Mouse (Mus musculus) MEL (cell line): ENCODE measurements around the gene Iqcc. TPM values are rescaled to one million over a fixed set of nuclear protein-coding genes. Genes with fewer than 3 reads are reported as not detected.

Experiments used
- DNase-seq: peaks from one replicate; pipeline ENCODE4 v3.0.0; 2011; ENCODE audit warnings: low read depth, low spot score
- H3K27ac ChIP-seq: 2 replicates; pipeline ENCODE4 v1.5.1; 2012; ENCODE audit warnings: low read depth, mild to moderate bottlenecking, control low read depth, low read length, moderate library complexity; ENCODE audit not compliant: control insufficient read depth
- H3K27me3 ChIP-seq, 2 experiments: fragments of 150-350 bp in 1 of 2; sonication (generic) in 1 of 2; 2 replicates each; pipeline ENCODE4 v1.6.1; 2012; ENCODE audit warnings: low read length in 2 of 2, mild to moderate bottlenecking in 2 of 2, improper control_type of control experiment in 1 of 2, moderate library complexity in 1 of 2; ENCODE audit not compliant: insufficient read depth in 2 of 2, control insufficient read depth in 1 of 2
- H3K36me3 ChIP-seq, 2 experiments: 2 replicates each; pipeline ENCODE4 v1.6.1; 2012 to 2014; ENCODE audit warnings: low read length in 2 of 2, improper control_type of control experiment in 1 of 2, inconsistent platforms in 1 of 2, mild to moderate bottlenecking in 1 of 2; ENCODE audit not compliant: insufficient read depth in 2 of 2, control insufficient read depth in 1 of 2
- H3K4me1 ChIP-seq, 2 experiments: fragments of 150-350 bp in 1 of 2; sonication (generic) in 1 of 2; 2 replicates each; pipeline ENCODE4 v1.6.1; 2012; ENCODE audit warnings: low read length in 2 of 2, improper control_type of control experiment in 1 of 2, mild to moderate bottlenecking in 1 of 2; ENCODE audit not compliant: insufficient read depth in 2 of 2, control insufficient read depth in 1 of 2
- H3K4me3 ChIP-seq, 2 experiments: fragments of 150-350 bp in 1 of 2; sonication (generic) in 1 of 2; 2 replicates each; pipeline ENCODE4 v1.5.1; 2012; ENCODE audit warnings: low read depth in 2 of 2, low read length in 2 of 2, mild to moderate bottlenecking in 2 of 2, moderate library complexity in 2 of 2, control low read depth in 1 of 2, improper control_type of control experiment in 1 of 2; ENCODE audit not compliant: control insufficient read depth in 1 of 2, insufficient read depth in 1 of 2
- H3K79me2 ChIP-seq: 2 replicates; pipeline ENCODE4 v1.6.1; 2012; ENCODE audit warnings: mild to moderate bottlenecking, low read length, moderate library complexity; ENCODE audit not compliant: control insufficient read depth, poor library complexity, insufficient read depth
- H3K9ac ChIP-seq: 2 replicates; pipeline ENCODE4 v1.6.1; 2012; ENCODE audit warnings: low read depth, mild to moderate bottlenecking, control low read depth, low read length, moderate library complexity; ENCODE audit not compliant: control insufficient read depth, poor library complexity, severe bottlenecking
- H3K9me3 ChIP-seq: fragments of 150-350 bp; sonication (generic); replicated peaks from 2 replicates; pipeline ENCODE4 v1.6.1; 2012; ENCODE audit warnings: mild to moderate bottlenecking, low read length, improper control_type of control experiment, moderate library complexity; ENCODE audit not compliant: insufficient read depth
- BHLHE40 ChIP-seq: IDR thresholded peaks from 2 replicates; pipeline ENCODE4 v1.6.1; 2012; ENCODE audit warnings: low read depth, mild to moderate bottlenecking, inconsistent platforms, low read length, improper control_type of control experiment, borderline replicate concordance
- CHD2 ChIP-seq: IDR thresholded peaks from 2 replicates; pipeline ENCODE4 v1.6.1; 2011; ENCODE audit warnings: low read length, improper control_type of control experiment
- EP300 ChIP-seq, 2 experiments: IDR thresholded peaks; 2 replicates each; pipeline ENCODE4 v1.6.1; 2011; ENCODE audit warnings: improper control_type of control experiment in 2 of 2, low read length in 2 of 2, low read depth in 1 of 2, mild to moderate bottlenecking in 1 of 2
- ETS1 ChIP-seq: IDR thresholded peaks from 2 replicates; pipeline ENCODE4 v1.6.1; 2012; ENCODE audit warnings: low read depth, mild to moderate bottlenecking, inconsistent platforms, low read length, improper control_type of control experiment, moderate library complexity
- GABPA ChIP-seq: IDR thresholded peaks from 2 replicates; pipeline ENCODE4 v1.6.1; 2012; ENCODE audit warnings: low read depth, mild to moderate bottlenecking, inconsistent platforms, low read length, improper control_type of control experiment, moderate library complexity
- GATA1 ChIP-seq: IDR thresholded peaks from 2 replicates; pipeline ENCODE4 v1.6.1; 2011; ENCODE audit warnings: low read depth, low read length, improper control_type of control experiment
- JUND ChIP-seq: IDR thresholded peaks from 2 replicates; pipeline ENCODE4 v1.6.1; 2011; ENCODE audit warnings: low read depth, mild to moderate bottlenecking, improper control_type of control experiment, low read length
- MAX ChIP-seq: IDR thresholded peaks from 2 replicates; pipeline ENCODE4 v1.6.1; 2011; ENCODE audit warnings: low read length, improper control_type of control experiment
- MAZ ChIP-seq: IDR thresholded peaks from 2 replicates; pipeline ENCODE4 v1.6.1; 2012; ENCODE audit warnings: low read depth, mild to moderate bottlenecking, inconsistent platforms, low read length, improper control_type of control experiment
- MEF2A ChIP-seq: IDR thresholded peaks from 2 replicates; pipeline ENCODE4 v1.6.1; 2014; ENCODE audit warnings: low read depth, mild to moderate bottlenecking, inconsistent platforms, low read length, improper control_type of control experiment; ENCODE audit not compliant: poor library complexity, insufficient replicate concordance, severe bottlenecking; ENCODE audit errors: extremely low read depth
- MXI1 ChIP-seq: IDR thresholded peaks from 2 replicates; pipeline ENCODE4 v1.6.1; 2011; ENCODE audit warnings: mild to moderate bottlenecking, low read depth, low read length, improper control_type of control experiment
- MYC ChIP-seq: IDR thresholded peaks from 2 replicates; pipeline ENCODE4 v1.6.1; 2011; ENCODE audit warnings: low read depth, mild to moderate bottlenecking, low read length, improper control_type of control experiment, moderate library complexity
- NELFE ChIP-seq: IDR thresholded peaks from 2 replicates; pipeline ENCODE4 v1.6.1; 2011; ENCODE audit warnings: low read depth, low read length, improper control_type of control experiment
- NRF1 ChIP-seq: IDR thresholded peaks from 2 replicates; pipeline ENCODE4 v1.6.1; 2014; ENCODE audit warnings: low read depth, mild to moderate bottlenecking, inconsistent platforms, low read length, improper control_type of control experiment, moderate library complexity; ENCODE audit not compliant: poor library complexity, insufficient read depth, severe bottlenecking
- POLR2A ChIP-seq, 2 experiments: IDR thresholded peaks; 2 replicates each; pipeline ENCODE4 v1.6.1; 2011 to 2012; ENCODE audit warnings: low read length in 2 of 2, mild to moderate bottlenecking in 2 of 2, control low read depth in 1 of 2, improper control_type of control experiment in 1 of 2, low read depth in 1 of 2, moderate library complexity in 1 of 2; ENCODE audit not compliant: control insufficient read depth in 1 of 2, insufficient read depth in 1 of 2, poor library complexity in 1 of 2
- POLR2AphosphoS5 ChIP-seq: IDR thresholded peaks from 2 replicates; pipeline ENCODE4 v1.6.1; 2012; ENCODE audit warnings: low read depth, borderline replicate concordance, mild to moderate bottlenecking, inconsistent platforms, low read length, moderate library complexity, mixed read lengths
- RAD21 ChIP-seq: IDR thresholded peaks from 2 replicates; pipeline ENCODE4 v1.6.1; 2011; ENCODE audit warnings: mild to moderate bottlenecking, low read depth, low read length, improper control_type of control experiment
- SIN3A ChIP-seq: IDR thresholded peaks from 2 replicates; pipeline ENCODE4 v1.6.1; 2012; ENCODE audit warnings: low read length, improper control_type of control experiment, inconsistent platforms
- SMC3 ChIP-seq: IDR thresholded peaks from 2 replicates; pipeline ENCODE4 v1.6.1; 2011; ENCODE audit warnings: low read depth, low read length, improper control_type of control experiment
- TAL1 ChIP-seq: IDR thresholded peaks from 2 replicates; pipeline ENCODE4 v1.6.1; 2012; ENCODE audit warnings: mild to moderate bottlenecking, inconsistent platforms, low read length, moderate library complexity, mixed read lengths
- TBP ChIP-seq: IDR thresholded peaks from 2 replicates; pipeline ENCODE4 v1.8.0; 2011; ENCODE audit warnings: low read depth, low read length, improper control_type of control experiment
- TCF12 ChIP-seq: IDR thresholded peaks from 2 replicates; pipeline ENCODE4 v1.6.1; 2014; ENCODE audit warnings: low read depth, mild to moderate bottlenecking, inconsistent platforms, low read length, improper control_type of control experiment, moderate library complexity
- UBTF ChIP-seq: IDR thresholded peaks from 2 replicates; pipeline ENCODE4 v1.6.1; 2012; ENCODE audit warnings: low read depth, mild to moderate bottlenecking, inconsistent platforms, low read length, improper control_type of control experiment, moderate library complexity, borderline replicate concordance; ENCODE audit not compliant: insufficient read depth
- USF1 ChIP-seq: IDR thresholded peaks from 2 replicates; pipeline ENCODE4 v1.6.1; 2014; ENCODE audit warnings: low read depth, mild to moderate bottlenecking, inconsistent platforms, low read length, improper control_type of control experiment, moderate library complexity
- USF2 ChIP-seq, 2 experiments: IDR thresholded peaks; 2 replicates each; pipeline ENCODE4 v1.6.1; 2011 to 2012; ENCODE audit warnings: improper control_type of control experiment in 2 of 2, low read length in 2 of 2, borderline replicate concordance in 1 of 2, inconsistent platforms in 1 of 2, low read depth in 1 of 2, mild to moderate bottlenecking in 1 of 2; ENCODE audit not compliant: insufficient read depth in 1 of 2
- ZC3H11A ChIP-seq: IDR thresholded peaks from 2 replicates; pipeline ENCODE4 v1.6.1; 2012; ENCODE audit warnings: low read depth, mild to moderate bottlenecking, inconsistent platforms, low read length, improper control_type of control experiment
- ZKSCAN1 ChIP-seq: IDR thresholded peaks from 2 replicates; pipeline ENCODE4 v1.6.1; 2012; ENCODE audit warnings: low read depth, mild to moderate bottlenecking, inconsistent platforms, low read length, improper control_type of control experiment, moderate library complexity
- ZMIZ1 ChIP-seq: IDR thresholded peaks from 2 replicates; pipeline ENCODE4 v1.6.1; 2012; ENCODE audit warnings: low read depth, mild to moderate bottlenecking, inconsistent platforms, low read length, improper control_type of control experiment, moderate library complexity
- polyA plus RNA-seq, 2 experiments: library from polyadenylated mRNA; stranded (reverse) in 1 of 2; unstranded in 1 of 2; fragments of >175 nt in 1 of 2; fragments of >200 nt in 1 of 2; gene quantifications; 2 replicates each; pipeline versions ENCODE4 v1.2.1 to v1.2.4; 2012; ENCODE audit warnings: low replicate concordance in 2 of 2, low read depth in 1 of 2; ENCODE audit not compliant: insufficient read length in 2 of 2, insufficient read depth in 1 of 2, missing spikeins in 1 of 2
- total RNA-seq: library from RNA; depleted of rRNA; stranded (reverse); fragments of 300-350 nt; gene quantifications from 2 replicates; pipeline ENCODE4 v1.2.3, GENCODE M21; 2012

Gene Iqcc
- total and polyA plus RNA-seq, 3 experiments, result 13.6 to 18.5 TPM; not detected in 1

- H3K36me3 ChIP-seq, result no peaks in the 10 kb centered on the region
- H3K79me2 ChIP-seq, result no peaks in the 10 kb centered on the region; the same call in 1 of the 2 replicates
- DNase-seq, result peak; percentile 65
- TF ChIP-seq MYC, result no peak
- no peak for TF ChIP-seq CHD2
- TF ChIP-seq ZMIZ1, result no peak
- TF ChIP-seq MAX, result no peak
- no peak for TF ChIP-seq UBTF
- no peak for TF ChIP-seq RAD21
- 0 out of 2 replicates have a peak, but pooled peaks have one; percentile 1 for TF ChIP-seq NELFE
- no peak for TF ChIP-seq POLR2A (IDR thresholded peaks at IDR 0.05; ENCODE audit: control insufficient read depth in 1 of 2, insufficient read depth in 1 of 2, low read depth in 1 of 2, low read length in 2 of 2, poor library complexity in 1 of 2)
- 0 out of 4 replicates have a peak, but pooled peaks cover 0 to 3% of the 10 kb centered on the region in 2 experiments for H3K4me1 ChIP-seq
- peak overlapping the region; percentile 64 for H3K9ac ChIP-seq
- H3K27ac ChIP-seq, result 0 out of 2 replicates have a peak overlapping the region, but pooled peaks have one; percentile 25
- H3K27me3 ChIP-seq, result no peaks in the 10 kb centered on the region
- peak overlapping the region; percentile 58 to 63 for H3K4me3 ChIP-seq
- no peaks in the 10 kb centered on the region for H3K9me3 ChIP-seq
Observed at GRCm38 (mm10) chr4:129585773-129586172, 33.1 kb downstream of the Iqcc start.

- no peaks in the 10 kb centered on the region for H3K36me3 ChIP-seq
- no peaks in the 10 kb centered on the region; the same call in 1 of the 2 replicates for H3K79me2 ChIP-seq
- 0 out of 4 replicates have a peak, but pooled peaks cover 0 to 3% of the 10 kb centered on the region in 2 experiments for H3K4me1 ChIP-seq
- DNase-seq, result peak; percentile 93
- H3K9me3 ChIP-seq, result no peaks in the 10 kb centered on the region
- peak overlapping the region; percentile 17 for H3K27ac ChIP-seq
- H3K27me3 ChIP-seq, result no peaks in the 10 kb centered on the region
- H3K4me3 ChIP-seq, result peak overlapping the region; percentile 63 to 64
- H3K9ac ChIP-seq, result peak overlapping the region; percentile 64
- TF ChIP-seq MXI1 (no peak), EP300 (IDR thresholded peaks at IDR 0.05; ENCODE audit: low read depth in 1 of 2, low read length in 2 of 2) (no peak), TBP (0 out of 2 replicates have a peak, but pooled peaks have one; percentile 57), ZMIZ1 (no peak), GATA1 (no peak), CHD2 (no peak), ZKSCAN1 (no peak), USF1 (no peak), TAL1 (no peak), NRF1 (no peak), MAZ (no peak), NELFE (peak; percentile 35; the same call in 1 of the 2 replicates), MEF2A (no peak), GABPA (no peak), TCF12 (0 out of 2 replicates have a peak, but pooled peaks have one; percentile 13), USF2 (IDR thresholded peaks at IDR 0.05; ENCODE audit: borderline replicate concordance in 1 of 2, insufficient read depth in 1 of 2, low read depth in 1 of 2, low read length in 2 of 2) (no peak), JUND (no peak), SMC3 (peak; percentile 38), ZC3H11A (no peak), SIN3A (peak; percentile 59), UBTF (no peak), POLR2AphosphoS5 (no peak), BHLHE40 (no peak), ETS1 (no peak), MAX (0 out of 2 replicates have a peak, but pooled peaks have one; percentile 32)
Observed at GRCm38 (mm10) chr4:129584884-129585608, 33.9 kb downstream of the Iqcc start.
